Mouse (Mus musculus) left cerebral cortex, postnatal 14 days (tissue): ENCODE data around the gene Fam214a. TPM values are rescaled to one million over a fixed set of nuclear protein-coding genes. Genes with fewer than 3 reads are reported as not detected.

ENCODE experiments used
- DNase-seq, 2 experiments: peaks; one replicate each; pipeline ENCODE4 v3.0.0; 2021 to 2022; ENCODE audit warnings: low spot score in 2 of 2, mixed read lengths in 1 of 2
- intact Hi-C: fragments of 180-260 bp; cut with DNase I; formaldehyde crosslinking; loops from one replicate; pipeline ENCODE4 v1.15.1; 2025
- total RNA-seq, 2 experiments: library from RNA; stranded (reverse); gene quantifications; 2 replicates each; pipeline ENCODE4 v1.2.3; 2021

Gene Fam214a
- total RNA-seq, 2 experiments from 2014 or later = 34.2 to 37.3 TPM

DNA sequence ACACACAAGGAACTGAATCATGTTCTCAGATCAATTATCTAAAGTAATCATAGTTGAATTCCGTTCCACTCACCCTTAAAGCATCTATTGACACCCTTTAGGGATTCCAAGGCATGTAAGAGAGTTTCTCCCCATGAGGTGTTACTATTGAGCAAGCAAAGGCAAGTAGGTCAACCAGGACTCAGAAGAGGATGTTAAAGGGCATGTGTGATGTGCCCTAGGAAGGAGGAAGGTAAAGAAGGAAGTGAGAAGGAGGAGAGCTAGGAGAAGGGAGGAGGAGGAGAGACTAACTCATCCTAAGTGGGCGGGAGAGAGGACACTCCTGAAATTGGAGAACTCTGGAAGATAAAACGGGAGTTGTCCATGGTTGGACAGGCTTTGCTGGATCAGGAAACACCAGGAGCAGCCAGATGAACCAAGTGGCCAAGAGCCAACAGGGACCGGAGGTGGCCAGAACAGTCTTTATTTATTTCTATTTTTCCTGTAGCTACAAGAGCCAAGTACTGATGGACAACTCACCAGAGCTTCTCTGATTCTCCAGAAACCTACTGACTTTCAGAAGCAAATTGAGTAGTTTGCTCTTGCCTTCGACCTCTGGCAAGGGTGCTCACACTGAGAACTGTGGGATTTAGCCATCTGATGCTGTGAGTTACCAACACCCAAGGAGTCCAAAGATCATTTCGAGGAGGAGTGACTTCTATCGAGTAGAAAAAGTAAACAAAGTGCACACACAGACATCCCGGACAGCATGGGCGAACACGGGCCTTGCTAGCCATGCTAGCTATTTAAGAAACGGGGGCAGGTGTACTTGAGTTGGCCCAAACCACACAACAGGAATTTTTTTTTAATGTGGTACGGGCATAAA, 13.8 kb upstream of the Fam214a start:
- no peak for DNase-seq
- intact Hi-C loops = no loop called here

DNA sequence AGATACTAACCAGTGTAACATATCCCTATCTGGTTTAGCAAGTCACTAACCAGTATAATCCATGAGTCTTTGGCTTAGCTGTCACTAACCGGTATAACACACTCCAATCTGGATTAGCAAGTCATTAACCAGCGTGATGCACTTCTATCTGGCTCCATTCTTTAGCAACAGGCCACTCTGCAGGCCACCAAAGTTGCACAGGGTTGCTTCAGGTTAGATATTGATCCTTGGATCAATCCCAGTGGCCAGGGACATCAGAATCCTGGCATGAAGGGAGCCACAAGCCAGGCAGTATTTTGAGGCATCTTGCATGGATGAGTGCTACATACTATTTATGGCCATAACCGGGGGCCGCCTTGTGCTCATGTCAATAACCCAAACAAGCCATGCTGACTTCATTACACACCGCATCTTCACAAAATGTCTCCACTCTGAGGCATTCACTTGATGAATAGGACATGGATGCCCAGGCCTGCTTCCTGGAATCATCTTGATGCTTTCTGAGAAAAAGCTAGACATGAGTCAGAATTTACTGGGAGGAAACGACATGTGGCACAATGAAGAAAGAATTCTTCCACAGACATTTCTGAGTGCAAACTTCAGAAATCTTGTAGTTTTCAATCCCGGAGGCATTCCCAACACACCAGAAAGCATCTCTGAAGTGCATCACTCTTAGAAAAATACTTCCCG, 5.8 kb upstream of the Fam214a start:
- no peak for DNase-seq
- intact Hi-C loops = no loop called here

DNA sequence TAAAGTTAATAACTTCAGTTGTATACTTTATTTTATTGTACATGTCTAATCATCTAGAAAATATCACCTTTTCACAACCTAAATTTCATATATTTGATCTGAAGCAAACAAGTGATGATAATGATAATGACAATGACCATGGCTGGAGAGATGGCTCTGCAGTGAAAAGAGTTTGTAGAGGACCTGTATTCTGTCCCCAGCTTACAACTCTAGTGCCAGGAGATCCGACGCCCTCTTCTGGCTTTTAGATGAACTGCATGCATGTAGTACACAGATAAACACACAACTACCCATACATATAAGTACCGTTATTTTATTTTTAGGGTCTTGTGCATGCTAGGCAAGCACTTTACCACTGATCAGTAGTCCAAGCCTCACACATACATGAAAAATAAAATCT, 1.2 kb upstream of the Fam214a start:
- DNase-seq = no peak
- intact Hi-C loops = loop anchor here (5.0 kb wide), 1 partner anchor 39 kb away; no protein-coding TSS in a partner anchor

DNA sequence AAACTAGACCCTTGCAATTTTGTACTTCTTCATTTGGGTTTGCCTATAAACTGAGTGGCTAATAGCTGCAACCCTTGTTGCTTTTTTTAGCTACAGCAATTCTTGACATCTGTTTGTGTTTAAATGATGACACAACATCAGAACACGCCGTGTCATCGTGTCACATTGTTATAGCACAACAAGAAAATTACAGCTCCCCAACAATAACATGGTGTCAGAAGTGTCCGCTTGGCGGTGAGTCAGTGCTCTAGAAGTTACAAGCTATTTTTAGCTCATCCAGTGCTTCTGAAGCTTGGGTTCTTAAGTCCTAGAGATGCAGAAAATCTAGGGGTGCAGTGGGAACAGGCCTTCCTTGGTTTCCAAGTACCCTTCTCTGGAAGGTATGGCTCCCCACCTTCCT, 578 bp upstream of the Fam214a start:
- intact Hi-C loops = loop anchor here (5.0 kb wide), 1 partner anchor 40 kb away; no protein-coding TSS in a partner anchor
- DNase-seq = peak; percentile 19 to 73

DNA sequence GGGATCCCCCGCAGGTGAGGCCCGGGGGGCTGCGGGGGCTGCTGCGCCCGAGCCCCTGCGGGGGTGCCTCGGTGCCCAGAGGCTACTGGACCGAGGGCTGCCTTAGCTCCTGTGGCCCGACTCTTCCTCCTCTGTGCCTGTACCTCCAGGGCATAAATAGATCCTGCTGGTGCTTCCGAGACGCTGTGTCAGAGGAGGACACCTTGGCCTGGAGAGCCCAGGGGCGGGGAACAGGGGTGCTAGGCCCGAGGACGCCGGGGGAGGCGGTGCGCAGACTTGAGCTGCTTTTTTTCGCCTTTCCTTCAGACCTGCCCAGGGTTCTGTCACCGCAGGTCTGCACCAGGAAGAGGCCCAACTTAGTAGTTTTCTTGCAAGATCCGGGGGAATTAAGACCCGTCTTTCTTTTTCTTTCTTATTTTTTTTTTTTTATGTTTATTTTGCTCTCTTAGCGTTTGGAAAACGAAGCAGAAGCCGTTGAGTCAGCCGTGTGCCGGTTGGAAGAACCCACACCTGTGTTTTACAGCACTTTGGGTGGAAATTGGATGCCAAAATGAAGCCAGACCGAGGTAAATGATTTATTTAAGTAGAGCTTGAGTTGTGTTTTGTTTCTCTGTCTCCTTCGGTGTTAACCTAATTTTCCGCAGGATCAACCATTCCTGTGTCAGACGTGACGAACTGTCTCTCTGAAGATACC, 728 bp downstream of the Fam214a start:
- intact Hi-C loops = loop anchor here (5.0 kb wide), 1 partner anchor 41 kb away; no protein-coding TSS in a partner anchor
- peak; percentile 41 to 43 for DNase-seq

DNA sequence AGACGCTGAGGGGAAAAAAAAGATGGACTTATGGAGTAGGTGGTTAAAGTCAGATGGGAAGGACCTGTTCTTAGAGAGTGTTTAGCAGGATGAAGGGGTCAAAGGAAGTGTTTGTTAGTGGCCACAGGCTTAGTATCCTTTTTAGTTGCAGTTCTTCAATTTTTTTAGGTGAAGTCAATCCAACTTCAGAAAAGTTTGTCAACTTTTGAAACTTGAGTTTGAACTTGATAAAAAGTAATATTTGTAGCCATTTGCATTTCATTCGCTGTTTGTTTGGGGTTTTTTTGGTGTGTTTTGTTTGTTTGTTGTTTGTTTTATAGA, 1.2 kb downstream of the Fam214a start:
- DNase-seq = no peak
- intact Hi-C loops = loop anchor here (5.0 kb wide), 1 partner anchor 42 kb away; no protein-coding TSS in a partner anchor

DNA sequence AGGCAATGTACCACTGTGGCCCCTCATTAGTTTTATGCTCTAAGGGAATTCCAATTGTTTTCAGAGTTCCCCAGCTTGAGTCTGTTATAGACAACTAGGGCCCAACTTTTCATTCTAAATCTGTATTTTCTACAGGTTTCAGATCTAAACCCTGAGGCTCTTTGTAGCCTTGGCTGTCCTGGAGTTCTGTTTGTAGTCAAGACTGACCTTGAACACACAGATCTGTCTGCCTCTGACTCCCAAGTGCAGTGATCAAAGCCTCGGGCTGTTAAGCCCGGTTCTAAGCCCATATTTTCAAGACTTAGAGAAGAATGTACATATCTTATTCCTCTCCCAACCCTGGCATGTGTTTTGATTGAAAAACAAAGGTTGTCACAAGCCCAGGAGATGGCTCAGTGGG, 1.7 kb downstream of the Fam214a start:
- DNase-seq = no peak
- intact Hi-C loops = loop anchor here (5.0 kb wide), 1 partner anchor 42 kb away; no protein-coding TSS in a partner anchor

DNA sequence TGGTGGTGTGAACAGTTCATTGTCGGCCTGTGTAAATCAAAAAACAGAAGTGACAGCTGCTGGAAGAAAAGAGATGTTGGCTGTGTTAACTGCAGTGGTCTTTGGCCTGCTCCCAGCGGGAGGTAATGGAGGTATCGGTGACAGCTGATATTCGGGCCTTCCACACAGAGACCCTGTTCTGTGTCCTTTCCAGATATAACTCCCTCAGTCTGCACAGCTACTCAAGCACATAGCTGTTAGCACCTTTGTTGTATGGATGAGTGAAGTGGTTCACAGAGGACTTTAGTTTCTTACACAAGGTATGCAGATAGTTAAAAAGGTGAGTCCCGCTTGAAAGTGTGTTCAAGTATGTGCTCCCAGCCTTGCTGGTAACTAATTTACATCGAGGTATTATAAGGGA, 7.9 kb downstream of the Fam214a start:
- intact Hi-C loops = no loop called here
- no peak for DNase-seq

DNA sequence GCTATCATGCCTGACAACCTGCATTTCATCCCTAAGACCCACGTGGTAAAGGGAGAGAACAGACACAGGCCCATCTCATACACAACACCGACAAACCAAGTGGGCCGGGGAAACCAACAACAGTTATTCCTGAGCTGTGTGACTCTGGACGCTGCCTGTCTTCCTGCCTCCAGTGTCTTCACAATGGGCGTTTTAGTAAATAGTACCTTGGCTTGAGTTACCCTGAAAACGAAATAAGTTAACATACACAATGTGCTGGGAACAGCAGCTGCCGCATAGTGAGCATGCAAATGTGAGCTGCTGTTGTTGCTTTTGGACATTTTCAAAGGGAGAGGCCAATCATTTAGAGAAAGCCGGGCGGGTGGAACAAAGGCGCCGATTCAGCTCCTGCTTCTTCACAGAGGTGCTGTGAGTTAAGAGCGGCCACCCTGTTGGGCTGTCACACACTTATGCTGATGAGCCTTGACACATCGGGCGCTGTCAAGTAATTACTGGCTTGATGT, 8.4 kb downstream of the Fam214a start:
- DNase-seq = no peak
- intact Hi-C loops = no loop called here

DNA sequence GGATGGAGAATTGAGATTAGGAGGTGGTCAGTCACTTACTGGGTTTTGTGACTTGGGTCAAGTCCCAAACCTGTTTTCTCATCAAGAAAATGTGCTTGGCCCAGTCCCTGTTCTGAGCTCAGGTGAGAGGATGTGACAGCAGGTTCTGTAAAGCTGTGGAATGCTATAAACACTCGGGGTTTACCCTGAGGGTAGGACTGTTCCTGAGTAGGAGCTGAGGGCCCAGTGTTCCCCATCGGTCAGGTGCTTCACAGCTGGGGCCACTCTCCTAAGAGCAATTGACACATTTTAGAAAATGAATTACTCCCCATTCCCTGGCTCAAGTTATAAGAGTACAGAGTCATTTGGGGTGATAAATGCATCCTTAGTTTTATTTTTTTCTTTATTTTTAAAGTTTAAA, 11.3 kb downstream of the Fam214a start:
- no peak for DNase-seq
- intact Hi-C loops = no loop called here

DNA sequence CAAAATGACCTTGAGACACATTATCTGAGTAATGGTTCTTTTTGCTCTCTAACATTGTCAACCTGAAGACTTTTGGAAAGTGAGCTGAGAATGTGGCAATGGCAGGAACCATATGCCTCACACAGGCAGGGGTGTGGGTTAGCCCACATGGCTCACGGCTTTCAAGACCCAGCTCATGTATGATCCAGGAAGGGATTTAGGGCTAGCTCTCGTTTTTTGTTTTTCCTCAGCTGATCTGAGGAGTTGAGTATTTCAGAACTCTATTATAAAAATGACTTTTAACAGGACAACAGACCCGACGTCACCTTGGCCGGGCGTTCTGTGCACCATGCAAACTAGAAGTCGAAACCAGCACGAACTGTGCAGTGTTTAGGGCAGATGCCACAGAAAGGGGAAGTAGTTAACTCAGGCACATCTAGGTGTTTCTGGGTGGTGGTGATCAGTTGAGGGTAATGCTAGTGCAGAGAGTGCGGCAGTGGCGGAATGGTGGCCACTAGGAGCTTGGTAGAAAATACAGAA, 12.2 kb downstream of the Fam214a start:
- no peak for DNase-seq
- intact Hi-C loops = no loop called here

DNA sequence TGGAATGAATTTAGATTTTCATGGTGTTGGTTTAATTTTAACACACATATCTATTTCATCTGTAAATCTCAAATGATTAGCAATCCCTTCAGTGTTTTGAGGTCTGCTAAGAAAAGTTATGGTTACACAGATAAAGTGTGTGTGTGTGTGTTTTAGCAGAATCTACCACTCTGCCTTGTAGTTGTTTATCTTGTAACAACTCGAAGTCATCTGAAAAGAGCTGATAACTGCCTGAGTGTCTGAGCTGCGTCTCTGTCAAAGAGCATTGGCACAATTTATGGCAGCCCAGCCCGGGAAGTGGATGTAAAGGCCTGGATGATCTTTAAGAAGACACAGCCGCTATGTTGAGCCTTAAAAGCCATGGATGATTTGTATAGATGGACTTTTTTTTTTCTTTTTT, 13.5 kb downstream of the Fam214a start:
- DNase-seq = no peak
- intact Hi-C loops = no loop called here

DNA sequence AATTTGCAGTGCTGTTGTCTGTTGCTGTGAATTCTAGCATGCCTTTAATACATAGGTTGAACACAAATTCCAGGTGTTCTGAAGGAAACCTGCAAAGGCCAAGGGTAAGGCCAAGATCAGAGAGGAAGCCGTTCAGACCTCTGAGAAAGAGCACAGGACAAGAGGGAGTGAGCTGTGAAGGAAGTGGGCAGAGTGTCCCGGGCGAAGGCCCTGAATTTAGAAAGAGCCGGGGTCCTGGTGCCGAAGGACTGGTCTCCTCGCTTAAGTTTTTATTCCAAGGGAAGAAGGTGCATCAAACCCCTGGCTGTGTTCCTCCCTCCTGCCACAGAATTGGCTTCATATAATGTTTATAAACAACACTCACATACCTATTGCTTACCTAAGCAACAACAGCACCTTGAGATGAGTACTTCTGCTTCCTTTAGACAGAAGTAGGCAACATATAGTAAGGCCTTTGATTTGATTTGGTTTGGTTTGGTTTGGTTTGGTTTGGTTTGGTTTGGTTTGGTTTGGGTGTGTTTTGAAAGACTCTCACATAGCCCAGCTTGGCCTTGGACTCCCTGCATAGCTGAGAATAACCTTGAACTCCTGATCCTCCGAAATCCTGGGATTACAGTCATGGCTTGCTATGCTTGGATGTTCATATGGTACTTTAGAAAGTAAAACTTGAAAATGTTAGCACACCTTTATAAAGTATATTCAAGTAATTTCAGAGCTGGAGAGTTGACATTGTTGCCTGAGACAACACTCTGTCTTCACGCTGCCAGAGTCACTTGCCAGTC, 16.2 kb downstream of the Fam214a start:
- intact Hi-C loops = no loop called here
- no peak for DNase-seq

DNA sequence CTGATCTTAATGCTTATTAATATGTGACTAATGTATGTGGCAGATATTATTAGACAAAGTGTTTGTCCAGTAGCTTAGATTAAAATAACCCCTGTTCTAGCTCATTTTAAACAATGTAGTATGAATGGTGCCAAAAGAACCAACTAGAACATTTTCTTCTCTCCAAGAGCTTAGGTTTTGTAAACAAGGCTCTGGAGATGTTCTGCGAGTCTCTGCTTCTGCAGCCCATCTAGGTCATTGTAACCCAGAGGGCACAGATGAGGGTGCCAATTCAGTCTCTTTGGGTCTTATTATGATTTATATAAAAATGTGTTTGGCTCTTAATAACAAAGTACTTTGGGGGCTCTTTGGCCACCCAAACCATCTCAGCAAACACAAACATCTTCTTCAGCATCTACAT, 17.9 kb downstream of the Fam214a start:
- intact Hi-C loops = no loop called here
- DNase-seq = no peak

DNA sequence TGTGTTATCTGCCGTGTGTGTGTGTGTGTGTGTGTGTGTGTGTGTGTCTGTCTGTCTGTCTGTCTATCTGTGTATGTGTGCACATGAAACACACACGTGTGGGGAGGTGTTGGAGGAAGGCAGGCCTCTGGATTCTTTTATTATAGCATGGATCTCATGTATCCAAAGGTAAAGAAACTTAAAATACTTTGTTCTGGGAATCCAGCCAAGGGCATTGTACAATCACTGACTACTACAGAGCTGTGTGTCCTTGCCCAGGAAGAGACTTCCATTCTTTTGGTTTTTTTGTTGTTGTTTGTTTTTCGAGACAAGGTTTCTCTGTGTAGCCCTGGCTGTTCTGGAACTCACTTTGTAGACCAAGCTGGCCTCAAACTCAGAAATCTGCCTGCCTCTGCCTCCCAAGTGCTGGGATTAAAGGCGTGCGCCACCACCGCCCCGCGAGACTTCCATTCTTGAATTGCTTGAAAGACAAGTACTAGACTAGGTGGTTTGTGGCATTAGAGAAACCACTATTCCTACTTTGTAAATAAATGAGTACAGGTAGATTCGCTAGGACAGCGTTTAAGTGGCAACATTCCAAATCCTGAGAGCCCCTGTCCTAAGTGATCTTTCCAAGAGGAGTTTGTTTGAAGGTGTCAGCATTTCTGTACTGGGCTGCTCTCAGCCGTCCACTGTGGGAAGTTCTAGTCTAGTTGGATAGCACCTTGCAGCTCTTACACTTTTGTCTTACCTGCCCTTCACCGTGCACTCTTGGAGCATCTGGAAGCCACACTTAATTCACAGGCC, 18.7 kb downstream of the Fam214a start:
- DNase-seq = no peak
- intact Hi-C loops = no loop called here

DNA sequence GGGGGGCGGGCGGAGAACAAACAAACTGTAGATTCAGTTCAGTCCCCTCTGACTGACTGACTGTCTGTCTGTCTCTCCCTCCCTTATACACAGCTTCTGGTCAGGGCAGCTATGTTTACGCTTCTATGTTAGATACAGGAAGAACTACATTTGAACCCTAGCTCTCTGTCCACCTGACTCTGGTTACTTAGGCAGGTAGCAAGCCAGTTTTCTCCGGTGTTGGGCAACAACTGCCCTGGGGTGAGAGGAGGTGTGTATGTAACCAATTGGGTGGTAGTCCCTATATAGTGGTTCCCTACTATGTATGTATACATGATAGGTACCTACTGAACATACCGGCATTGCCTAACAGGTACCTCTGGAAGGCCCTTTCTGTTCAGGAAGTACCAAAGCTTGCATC, 20.1 kb downstream of the Fam214a start:
- no peak for DNase-seq
- intact Hi-C loops = no loop called here

DNA sequence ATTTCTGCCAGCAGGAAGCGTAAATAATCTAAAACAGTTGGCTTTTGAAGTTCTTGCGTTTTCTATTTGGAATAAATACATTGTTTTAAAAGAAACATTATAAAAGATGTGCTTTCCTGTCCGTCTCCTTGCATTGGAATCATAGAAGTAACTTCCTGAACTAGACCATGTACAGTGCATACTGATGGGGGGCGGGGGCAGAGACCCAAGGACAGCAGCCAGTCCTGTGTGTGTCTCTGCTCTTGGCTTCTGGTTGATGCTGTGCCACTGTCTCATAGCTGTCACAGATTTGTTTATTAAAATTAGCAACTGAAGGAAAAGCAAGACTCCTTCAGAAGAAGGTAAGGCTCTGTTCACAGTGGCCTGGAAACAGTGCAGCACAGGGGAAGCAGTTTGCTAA, 20.5 kb downstream of the Fam214a start:
- DNase-seq = no peak
- intact Hi-C loops = no loop called here

DNA sequence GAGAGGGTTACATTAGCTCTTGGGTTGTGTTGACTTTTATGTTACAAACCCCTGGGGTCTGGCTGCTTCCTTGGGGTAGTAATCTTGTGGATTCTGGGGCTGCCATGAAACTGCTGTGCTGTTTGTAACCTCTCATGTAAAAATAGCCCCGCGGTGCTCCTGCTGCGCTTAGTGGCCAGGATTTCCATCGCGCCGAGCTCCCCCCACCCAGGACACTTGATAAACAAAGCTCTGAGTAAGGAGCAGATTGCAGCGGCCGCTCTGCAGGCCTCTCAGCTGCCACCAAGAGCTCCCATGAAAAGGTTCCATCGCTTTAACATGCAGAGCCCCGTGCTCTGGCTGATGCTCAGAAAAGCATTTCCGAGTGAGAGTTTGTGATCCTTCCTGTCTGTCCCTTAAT, 22.1 kb downstream of the Fam214a start:
- intact Hi-C loops = no loop called here
- DNase-seq = peak in 1 of 2 experiments; percentile 54
